Mouse (Mus musculus): Measurements from ENCODE around the gene Tmpo.

- TF ChIP-seq CTCF (conservative IDR thresholded peaks at IDR 0.05; ENCODE audit: insufficient read depth, insufficient read length, low read depth, low read length) (no peak), POLR2A (IDR thresholded peaks at IDR 0.05; ENCODE audit: low read depth, low read length) (no peak)
These were observed 14.0 kb upstream of the Tmpo start for GRCm38 (mm10) chr10:91195091-91195490.

All from kidney, adult 2 months (tissue).